Mouse (Mus musculus): ENCODE results near the gene Carns1. TPM values are rescaled to one million over a fixed set of nuclear protein-coding genes. Genes with fewer than 3 reads are reported as not detected.
A peak's percentile ranks its signal among the peaks of the same experiment; 100 is the strongest.

Carns1 gene
- polyA plus RNA-seq, 1 experiment from 2014 or later = 3.9 TPM

GRCm38 (mm10) chr19:4181892-4182291 is 6.6 kb upstream of the Carns1 start:
- Histone ChIP-seq H3K9me3 (no peaks in the 10 kb centered on the region), H3K36me3 (no peaks in the 10 kb centered on the region), H3K27me3 (ENCODE audit: insufficient read depth, poor library complexity, severe bottlenecking) (peaks cover under 1% of the 10 kb centered on the region; the same call in 1 of the 2 replicates), H3K4me3 (no peak overlapping the region), H3K27ac (peak overlapping the region; percentile 23; the same call in 1 of the 2 replicates), H3K4me1 (replicated peaks) (peaks cover 28% of the 10 kb centered on the region)
- DNase-seq (ENCODE audit: low spot score) = no peak
- 34% methylated on average over 3 of the region's 3 CpGs for WGBS

- Histone ChIP-seq H3K36me3 (no peaks in the 10 kb centered on the region), H3K4me1 (replicated peaks) (peaks cover 31% of the 10 kb centered on the region), H3K27me3 (ENCODE audit: insufficient read depth, poor library complexity, severe bottlenecking) (peaks cover 3% of the 10 kb centered on the region; the same call in 1 of the 2 replicates), H3K4me3 (no peak overlapping the region), H3K27ac (no peak overlapping the region), H3K9me3 (no peaks in the 10 kb centered on the region)
- no peak for DNase-seq (ENCODE audit: low spot score)
- 88% methylated on average over 7 of the region's 7 CpGs for WGBS
Observed at GRCm38 (mm10) chr19:4180411-4180810, 5.1 kb upstream of the Carns1 start.

- Histone ChIP-seq H3K4me1 (replicated peaks) (peaks cover 44% of the 10 kb centered on the region), H3K27ac (no peak overlapping the region), H3K27me3 (ENCODE audit: insufficient read depth, poor library complexity, severe bottlenecking) (peaks cover 16% of the 10 kb centered on the region), H3K9me3 (no peaks in the 10 kb centered on the region), H3K36me3 (no peaks in the 10 kb centered on the region), H3K4me3 (no peak overlapping the region)
- DNase-seq (ENCODE audit: low spot score) = no peak
- WGBS = 63% methylated on average over 11 of the region's 11 CpGs
Observed at GRCm38 (mm10) chr19:4172925-4173324, 2.4 kb downstream of the Carns1 start.

- Histone ChIP-seq H3K27me3 (ENCODE audit: insufficient read depth, poor library complexity, severe bottlenecking) (peaks cover 13% of the 10 kb centered on the region), H3K27ac (peak overlapping the region; percentile 64), H3K36me3 (no peaks in the 10 kb centered on the region), H3K4me3 (no peak overlapping the region; the same call in 1 of the 2 replicates), H3K4me1 (replicated peaks) (peaks cover 44% of the 10 kb centered on the region), H3K9me3 (no peaks in the 10 kb centered on the region)
- DNase-seq (ENCODE audit: low spot score) = no peak
- WGBS = 67% methylated on average over 13 of the region's 13 CpGs
Observed at GRCm38 (mm10) chr19:4171393-4172290, 3.6 kb downstream of the Carns1 start.

GRCm38 (mm10) chr19:4170723-4171392 is 4.4 kb downstream of the Carns1 start:
- Histone ChIP-seq H3K9me3 (no peaks in the 10 kb centered on the region), H3K36me3 (no peaks in the 10 kb centered on the region), H3K27ac (peak overlapping the region; percentile 89), H3K4me1 (replicated peaks) (peaks cover 42% of the 10 kb centered on the region), H3K4me3 (peak overlapping the region; percentile 50), H3K27me3 (ENCODE audit: insufficient read depth, poor library complexity, severe bottlenecking) (peaks cover 13% of the 10 kb centered on the region)
- DNase-seq (ENCODE audit: low spot score) = no peak
- 86% methylated on average over 10 of the region's 10 CpGs for WGBS

- DNase-seq (ENCODE audit: low spot score) = no peak
- Histone ChIP-seq H3K9me3 (no peaks in the 10 kb centered on the region), H3K4me3 (peak overlapping the region; percentile 50), H3K27me3 (ENCODE audit: insufficient read depth, poor library complexity, severe bottlenecking) (peaks cover 13% of the 10 kb centered on the region), H3K27ac (peak overlapping the region; percentile 89), H3K4me1 (replicated peaks) (peaks cover 38% of the 10 kb centered on the region), H3K36me3 (no peaks in the 10 kb centered on the region)
- WGBS = 9% methylated on average over 27 of the region's 27 CpGs
Observed at GRCm38 (mm10) chr19:4169810-4170209, 5.5 kb downstream of the Carns1 start.

GRCm38 (mm10) chr19:4169378-4169784 is 5.9 kb downstream of the Carns1 start:
- Histone ChIP-seq H3K9me3 (no peaks in the 10 kb centered on the region), H3K36me3 (no peaks in the 10 kb centered on the region), H3K27me3 (ENCODE audit: insufficient read depth, poor library complexity, severe bottlenecking) (peaks cover 13% of the 10 kb centered on the region), H3K4me1 (replicated peaks) (peaks cover 37% of the 10 kb centered on the region), H3K4me3 (peak overlapping the region; percentile 50), H3K27ac (peak overlapping the region; percentile 89)
- WGBS = under 1% methylated on average over 43 of the region's 43 CpGs
- DNase-seq (ENCODE audit: low spot score) = peak; percentile 100

- DNase-seq (ENCODE audit: low spot score) = no peak
- Histone ChIP-seq H3K9me3 (no peaks in the 10 kb centered on the region), H3K4me1 (replicated peaks) (peaks cover 48% of the 10 kb centered on the region), H3K27me3 (ENCODE audit: insufficient read depth, poor library complexity, severe bottlenecking) (peaks cover 13% of the 10 kb centered on the region), H3K4me3 (no peak overlapping the region), H3K36me3 (peaks cover 1% of the 10 kb centered on the region), H3K27ac (no peak overlapping the region)
- 83% methylated on average over 9 of the region's 9 CpGs for WGBS
Observed at GRCm38 (mm10) chr19:4166678-4167476, 8.4 kb downstream of the Carns1 start.

- WGBS = 75% methylated on average over 2 of the region's 2 CpGs
- Histone ChIP-seq H3K36me3 (peaks cover 20% of the 10 kb centered on the region), H3K4me1 (replicated peaks) (peaks cover 28% of the 10 kb centered on the region), H3K9me3 (no peaks in the 10 kb centered on the region), H3K27me3 (ENCODE audit: insufficient read depth, poor library complexity, severe bottlenecking) (no peaks in the 10 kb centered on the region), H3K27ac (peak overlapping the region; percentile 40; the same call in 1 of the 2 replicates), H3K4me3 (no peak overlapping the region)
- DNase-seq (ENCODE audit: low spot score) = no peak
Observed at GRCm38 (mm10) chr19:4164721-4165120, 10.6 kb downstream of the Carns1 start.

GRCm38 (mm10) chr19:4164100-4164499 is 11.2 kb downstream of the Carns1 start:
- Histone ChIP-seq H3K27ac (peak overlapping the region; percentile 86; the same call in 1 of the 2 replicates), H3K36me3 (peaks cover 27% of the 10 kb centered on the region)

GRCm38 (mm10) chr19:4163543-4163887 is 11.8 kb downstream of the Carns1 start:
- Histone ChIP-seq H3K9me3 (no peaks in the 10 kb centered on the region), H3K36me3 (peaks cover 32% of the 10 kb centered on the region), H3K27ac (peak overlapping the region; percentile 86), H3K4me1 (replicated peaks) (peaks cover 25% of the 10 kb centered on the region), H3K27me3 (ENCODE audit: insufficient read depth, poor library complexity, severe bottlenecking) (no peaks in the 10 kb centered on the region), H3K4me3 (peak overlapping the region; percentile 82)
- DNase-seq (ENCODE audit: low spot score) = no peak
- WGBS = 36% methylated on average over 4 of the region's 4 CpGs

More at GRCm38 (mm10) chr19:4164100-4164499, 11.2 kb downstream of the Carns1 start:
- H3K4me1 ChIP-seq (replicated peaks) = peaks cover 25% of the 10 kb centered on the region
- no peaks in the 10 kb centered on the region for H3K27me3 ChIP-seq (ENCODE audit: insufficient read depth, poor library complexity, severe bottlenecking)
- no peak for DNase-seq (ENCODE audit: low spot score)
- no peaks in the 10 kb centered on the region for H3K9me3 ChIP-seq
- no peak overlapping the region for H3K4me3 ChIP-seq
- WGBS = 85% methylated on average over 3 of the region's 3 CpGs
